Mouse (Mus musculus): ENCODE measurements around the gene Crocc. TPM values are rescaled to one million over a fixed set of nuclear protein-coding genes. Genes with fewer than 3 reads are reported as not detected.
A peak's percentile ranks its signal among the peaks of the same experiment; 100 is the strongest.

Crocc gene
- 10 to 100 TPM; 54.5 to 67.0 TPM for total RNA-seq (2021)
- long read RNA-seq, full-length matches to known transcripts, result 8 of 44 reads
- long read RNA-seq, partial matches to known transcripts, result 17 of 44 reads
- long read RNA-seq, other reads (novel, unspliced or antisense), result 19 of 44 reads

DNA sequence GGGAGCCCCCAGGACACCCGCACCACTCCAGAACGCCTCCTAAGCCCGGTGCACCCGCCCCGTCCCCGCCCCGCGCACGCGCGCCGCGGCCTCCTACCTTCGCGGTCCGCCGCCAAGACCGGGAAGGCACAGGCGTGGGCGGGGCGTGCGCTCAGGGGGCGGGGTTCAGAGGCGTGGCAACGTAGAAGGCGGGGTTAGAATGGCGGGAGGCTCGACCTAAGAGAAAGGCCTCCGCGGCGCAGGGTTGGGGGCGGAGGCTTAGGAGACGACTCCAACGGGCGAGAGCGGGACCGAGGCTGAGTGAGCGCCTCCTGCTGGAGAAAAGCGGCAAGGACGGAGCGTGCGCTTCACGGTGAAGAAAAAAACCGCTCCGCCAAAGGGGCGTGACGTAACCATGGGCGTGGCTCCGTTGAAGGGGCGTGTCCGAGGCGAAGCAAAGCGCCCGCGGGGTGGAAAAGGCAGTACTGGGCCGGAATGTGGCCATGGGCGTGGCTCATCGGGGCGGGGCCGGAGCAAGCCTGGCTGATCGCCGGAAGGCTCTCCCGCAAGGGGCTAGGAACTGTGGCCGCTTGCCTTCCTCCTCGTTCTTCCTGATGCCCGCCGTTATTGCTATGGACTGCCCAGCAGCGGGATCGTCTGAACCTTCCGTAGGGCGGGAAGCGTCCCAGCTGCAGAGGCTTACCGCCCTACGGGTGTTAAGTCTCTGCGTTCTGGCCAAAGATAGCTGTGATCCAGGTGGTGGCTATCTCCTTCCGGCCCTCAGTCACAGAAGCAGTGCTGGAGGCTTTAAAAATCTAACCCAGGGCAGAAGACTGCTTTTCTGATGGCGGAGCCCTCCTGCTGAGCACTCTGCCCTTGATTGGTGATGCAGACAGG is at the start of gene Crocc:
Gene Crocc, minus strand, starts transcription at position 125 of the 876 bp plus-strand sequence.
- DNase-seq (ENCODE audit: low spot score in 2 of 2), result peak; percentile 98 to 99

DNA sequence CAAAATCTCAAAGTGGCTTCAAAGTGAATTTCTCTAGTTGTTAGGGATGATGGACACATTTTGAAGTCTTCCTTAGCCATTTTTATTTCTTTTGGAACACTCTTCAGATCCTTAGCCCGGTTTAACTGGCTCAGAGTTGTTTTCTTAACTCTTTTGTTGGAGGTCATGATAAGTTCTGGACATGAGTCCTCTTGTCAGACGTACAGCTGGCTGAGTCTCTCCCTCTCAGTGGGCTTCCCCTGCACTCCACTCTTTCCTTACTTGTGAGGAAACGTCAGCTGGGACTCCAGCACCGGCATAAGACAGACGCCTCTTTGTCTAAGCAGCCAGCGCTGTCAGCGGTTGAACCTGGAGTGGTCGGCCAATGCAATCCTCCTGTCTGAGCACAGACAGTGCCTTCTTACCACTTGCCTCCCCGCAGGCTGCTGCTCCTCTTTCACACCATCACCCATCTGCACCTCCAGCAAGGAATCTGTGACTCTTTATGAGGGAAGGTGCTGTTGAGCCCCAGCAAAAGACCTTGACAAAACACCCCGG is 47.9 kb upstream of the Crocc start:
- DNase-seq (ENCODE audit: low spot score in 2 of 2), result no peak

DNA sequence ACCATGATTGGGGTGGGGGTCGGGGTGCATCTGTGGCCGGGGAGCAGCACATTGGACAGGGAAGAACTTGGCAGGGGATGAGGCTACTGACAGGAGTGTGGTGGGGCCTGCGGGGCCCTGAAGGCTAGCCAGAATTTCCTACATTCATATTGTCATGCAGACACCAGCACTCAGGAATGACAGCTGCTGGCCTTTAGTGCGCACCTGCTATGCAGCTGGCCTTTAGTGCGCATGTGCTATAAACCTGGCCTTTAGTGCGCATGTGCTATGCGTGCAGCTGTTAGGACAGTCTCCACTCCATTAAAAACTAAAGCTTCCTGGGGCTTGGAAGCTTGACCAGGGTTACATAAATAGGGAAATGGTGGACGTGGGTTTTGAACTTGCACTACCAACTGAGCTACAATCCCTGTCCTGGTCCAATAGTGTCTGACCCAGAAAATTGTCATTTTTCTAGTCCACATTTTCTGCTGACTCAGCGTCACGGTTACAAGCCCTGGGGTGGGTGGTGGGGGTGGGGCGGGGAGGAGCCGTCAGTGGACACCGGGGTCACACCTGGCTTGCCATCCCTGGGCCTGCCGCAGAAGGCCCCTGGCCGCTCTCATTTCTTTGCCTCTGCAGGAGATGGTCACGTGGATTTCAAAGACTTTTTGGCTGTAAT is 46.3 kb upstream of the Crocc start:
- DNase-seq (ENCODE audit: low spot score in 2 of 2), result no peak

DNA sequence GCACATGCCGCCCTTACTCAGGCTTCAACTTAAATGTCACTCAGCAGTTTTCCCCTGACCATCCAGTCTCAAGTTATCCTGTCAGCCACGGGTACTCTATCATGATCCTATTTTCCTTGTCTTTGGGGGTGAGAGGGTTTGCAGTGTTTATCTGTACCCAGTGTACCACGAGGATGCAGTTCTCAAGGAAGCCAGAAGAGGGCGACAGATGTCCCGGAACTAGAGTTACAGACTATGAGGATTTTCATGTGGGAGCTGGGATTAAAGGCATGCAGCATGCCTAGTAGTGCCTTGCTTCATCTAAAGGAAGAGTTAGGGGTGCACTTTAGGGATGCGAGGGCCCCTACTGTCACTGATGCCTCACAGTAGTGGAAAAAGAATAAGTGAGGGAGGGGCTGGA is 41.5 kb upstream of the Crocc start:
- no peak for DNase-seq (ENCODE audit: low spot score in 2 of 2)

DNA sequence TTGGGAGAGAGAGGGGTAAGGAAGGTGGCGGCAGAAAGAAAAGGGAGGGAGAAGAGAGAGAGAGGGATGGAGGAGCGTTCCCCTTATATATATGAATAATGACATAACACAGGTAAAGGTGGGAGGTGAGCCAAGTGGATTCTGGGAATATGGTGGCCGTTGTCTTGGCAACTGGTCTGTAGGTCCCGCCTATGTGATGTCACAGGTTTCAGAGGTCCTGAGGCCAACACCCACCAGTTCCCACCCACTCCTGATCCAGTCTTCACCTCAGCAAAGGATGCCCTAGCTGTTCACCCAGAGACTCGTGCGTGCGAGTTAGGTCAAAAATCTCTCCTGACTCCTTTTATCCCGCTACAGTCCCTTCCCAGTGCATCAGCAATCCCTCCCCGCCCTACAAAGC is 40.9 kb upstream of the Crocc start:
- DNase-seq (ENCODE audit: low spot score in 2 of 2), result no peak

DNA sequence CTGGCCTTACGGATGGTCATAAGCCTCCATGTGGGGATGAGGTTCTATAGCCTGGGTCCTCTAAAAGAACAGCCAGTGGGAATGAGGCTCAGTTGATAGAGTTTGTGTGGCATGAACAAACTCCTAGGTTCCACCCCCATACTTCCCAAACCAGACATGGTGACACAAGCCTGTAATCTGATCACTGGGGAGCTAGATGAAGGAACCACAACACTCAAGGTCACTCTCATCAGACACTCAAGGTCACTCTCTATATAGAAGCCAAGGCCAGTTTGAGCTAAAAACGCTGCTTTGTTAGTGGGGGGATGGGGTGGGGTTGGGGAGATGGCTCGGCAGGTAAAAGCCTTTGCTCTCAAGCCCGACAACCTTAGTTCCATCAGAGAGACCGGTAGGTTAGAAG is 39.6 kb upstream of the Crocc start:
- no peak for DNase-seq (ENCODE audit: low spot score in 2 of 2)

DNA sequence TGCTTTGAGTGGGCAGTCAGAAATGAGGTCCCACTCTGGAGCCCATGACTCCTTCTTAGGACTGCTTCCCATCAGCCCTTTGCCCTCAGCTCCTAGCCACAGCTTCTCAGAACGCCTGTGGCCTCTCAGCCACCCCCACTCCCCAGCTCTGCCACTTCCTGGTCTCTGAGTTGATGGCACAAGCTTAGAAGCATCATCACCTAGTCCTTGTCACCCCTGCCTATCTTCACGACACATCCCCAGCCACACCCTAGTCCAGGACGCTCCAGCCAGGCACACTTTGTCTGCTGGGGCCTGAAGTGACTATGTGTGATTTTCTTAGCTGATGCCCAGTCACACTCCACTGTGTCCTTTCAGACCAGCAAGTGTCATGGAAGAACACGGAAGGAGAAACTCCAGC is 38.6 kb upstream of the Crocc start:
- DNase-seq (ENCODE audit: low spot score in 2 of 2), result no peak

DNA sequence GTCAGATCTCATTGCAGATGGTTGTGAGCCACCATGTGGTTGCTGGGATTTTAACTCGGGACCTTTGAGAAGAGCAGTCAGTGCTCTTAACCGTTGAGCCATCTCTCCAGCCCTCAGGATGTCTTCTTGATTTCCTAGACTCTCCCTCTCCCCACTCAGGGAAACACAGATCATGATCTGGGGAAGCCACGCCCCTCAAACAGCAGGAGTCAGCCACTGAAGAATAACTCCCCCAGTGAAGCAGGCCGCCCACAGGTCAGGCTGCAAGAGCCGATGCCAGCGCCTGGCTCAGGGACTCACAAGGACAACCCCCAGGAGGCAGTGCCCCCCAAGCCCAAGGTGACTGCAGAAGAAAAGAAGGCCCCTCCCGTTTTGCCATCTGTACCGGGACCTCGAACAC is 36.4 kb upstream of the Crocc start:
- no peak for DNase-seq (ENCODE audit: low spot score in 2 of 2)

DNA sequence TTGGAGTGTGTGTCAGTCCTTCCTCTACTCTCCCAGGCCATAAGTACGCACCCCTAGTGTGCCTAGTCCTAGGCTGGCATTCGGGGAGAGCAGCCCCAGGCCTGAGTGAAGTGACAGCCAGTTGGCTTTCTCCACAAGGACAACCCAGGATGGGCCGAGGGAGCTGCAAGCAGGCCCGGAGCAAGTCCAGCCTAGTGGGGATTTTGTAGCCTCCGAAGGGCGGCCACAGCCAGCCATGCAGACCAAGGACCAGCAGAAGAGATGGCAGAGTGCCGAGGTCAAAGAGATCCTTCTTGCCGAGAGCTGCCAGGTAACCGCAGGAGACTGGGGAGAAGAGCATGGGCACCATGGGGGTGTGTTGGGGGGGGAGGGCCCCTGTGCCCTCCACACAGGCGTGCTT is 34.7 kb upstream of the Crocc start:
- no peak for DNase-seq (ENCODE audit: low spot score in 2 of 2)

DNA sequence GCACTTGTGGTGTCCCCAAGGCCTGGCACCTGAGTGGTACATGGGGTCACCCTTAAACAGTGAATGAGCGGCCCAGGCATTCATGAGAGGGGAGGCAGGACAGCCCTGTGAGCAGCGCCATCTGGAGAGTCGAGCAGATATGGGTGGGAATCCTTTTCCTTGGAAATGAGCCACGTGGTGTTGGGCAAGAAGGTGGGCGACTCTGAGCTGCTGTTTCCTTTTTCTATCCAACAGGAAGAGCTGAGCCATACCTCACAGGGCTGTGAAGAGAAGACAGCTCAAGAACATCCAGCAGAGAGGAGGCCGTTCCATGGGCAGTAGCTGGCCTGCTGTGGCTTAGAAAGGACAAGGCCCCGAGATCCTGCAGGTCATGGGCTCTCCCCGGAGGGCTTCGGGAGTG is 28.4 kb upstream of the Crocc start:
- DNase-seq (ENCODE audit: low spot score in 2 of 2), result peak; percentile 50 to 57

DNA sequence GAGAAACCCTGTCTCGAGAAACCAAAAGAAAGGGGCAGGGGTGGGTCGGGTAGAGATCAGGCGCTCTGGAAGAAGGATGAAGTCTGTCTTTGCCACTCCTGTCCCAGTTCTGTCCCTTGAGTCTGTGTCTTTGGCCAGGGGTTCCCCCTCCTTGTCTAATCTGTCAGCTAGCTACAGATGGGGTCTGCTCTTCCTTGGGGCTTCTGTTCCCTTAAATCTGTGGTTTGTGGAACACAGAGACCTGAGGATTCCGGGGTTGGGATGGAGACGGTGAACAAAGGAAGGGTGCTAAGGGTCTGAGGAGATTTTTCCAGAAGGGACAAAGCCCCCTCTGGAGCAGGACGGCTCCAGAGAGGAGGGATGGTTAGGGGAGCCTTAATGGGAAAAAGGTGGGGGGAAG is 27.7 kb upstream of the Crocc start, which contains the start of gene Spata21:
Gene Spata21, plus strand, starts transcription at position 301 of the 400 bp plus-strand sequence.
- DNase-seq (ENCODE audit: low spot score in 2 of 2), result no peak

DNA sequence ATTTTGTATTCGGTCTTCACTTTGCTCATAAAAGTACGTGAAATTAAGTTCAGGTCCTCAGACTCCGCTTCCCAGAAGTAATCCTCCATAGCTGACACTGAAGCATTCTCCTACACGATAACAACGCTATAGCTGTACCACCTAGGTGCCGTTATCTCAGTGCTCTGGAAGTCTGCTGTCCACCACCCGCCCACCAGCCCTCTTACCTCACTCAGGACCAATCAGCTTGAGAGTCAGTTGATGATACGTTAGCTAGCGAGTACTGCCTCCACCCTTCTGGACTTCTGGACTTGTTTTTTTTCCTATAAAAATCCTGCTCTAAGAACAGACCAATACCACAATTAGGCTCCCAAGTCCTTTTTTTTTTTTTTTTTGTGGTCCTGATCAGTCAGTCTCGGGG is 26.5 kb upstream of the Crocc start:
- DNase-seq (ENCODE audit: low spot score in 2 of 2), result no peak

DNA sequence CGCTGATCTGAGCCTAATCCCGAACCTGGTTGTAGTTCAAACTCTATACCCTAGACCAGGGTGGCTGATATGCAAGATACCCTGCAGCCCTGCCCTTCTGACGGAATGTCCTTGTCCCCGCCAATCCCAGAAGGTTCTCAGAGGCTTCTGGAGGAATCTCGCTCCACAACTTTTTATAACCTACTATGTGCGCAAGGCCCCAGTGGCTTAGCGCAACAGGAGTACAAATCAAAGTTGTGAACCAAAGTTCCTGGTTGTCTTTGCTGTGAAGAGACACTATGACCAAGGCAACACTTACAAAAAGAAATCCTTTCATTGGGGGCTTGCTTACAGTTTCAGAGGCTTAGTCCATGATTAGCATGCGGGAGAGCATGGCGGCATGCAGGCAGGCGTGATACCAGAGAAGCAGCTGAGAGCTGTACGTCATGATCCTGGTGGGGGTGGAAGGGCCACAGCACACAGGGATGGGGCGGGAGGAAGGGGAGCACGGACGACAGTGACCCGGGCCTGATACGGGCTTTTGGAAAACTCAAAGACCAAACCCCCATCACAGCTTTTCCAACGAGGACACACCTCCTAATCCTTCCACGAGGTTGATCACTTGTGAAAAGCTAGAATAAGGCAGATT is 18.3 kb upstream of the Crocc start:
- DNase-seq (ENCODE audit: low spot score in 2 of 2), result no peak

DNA sequence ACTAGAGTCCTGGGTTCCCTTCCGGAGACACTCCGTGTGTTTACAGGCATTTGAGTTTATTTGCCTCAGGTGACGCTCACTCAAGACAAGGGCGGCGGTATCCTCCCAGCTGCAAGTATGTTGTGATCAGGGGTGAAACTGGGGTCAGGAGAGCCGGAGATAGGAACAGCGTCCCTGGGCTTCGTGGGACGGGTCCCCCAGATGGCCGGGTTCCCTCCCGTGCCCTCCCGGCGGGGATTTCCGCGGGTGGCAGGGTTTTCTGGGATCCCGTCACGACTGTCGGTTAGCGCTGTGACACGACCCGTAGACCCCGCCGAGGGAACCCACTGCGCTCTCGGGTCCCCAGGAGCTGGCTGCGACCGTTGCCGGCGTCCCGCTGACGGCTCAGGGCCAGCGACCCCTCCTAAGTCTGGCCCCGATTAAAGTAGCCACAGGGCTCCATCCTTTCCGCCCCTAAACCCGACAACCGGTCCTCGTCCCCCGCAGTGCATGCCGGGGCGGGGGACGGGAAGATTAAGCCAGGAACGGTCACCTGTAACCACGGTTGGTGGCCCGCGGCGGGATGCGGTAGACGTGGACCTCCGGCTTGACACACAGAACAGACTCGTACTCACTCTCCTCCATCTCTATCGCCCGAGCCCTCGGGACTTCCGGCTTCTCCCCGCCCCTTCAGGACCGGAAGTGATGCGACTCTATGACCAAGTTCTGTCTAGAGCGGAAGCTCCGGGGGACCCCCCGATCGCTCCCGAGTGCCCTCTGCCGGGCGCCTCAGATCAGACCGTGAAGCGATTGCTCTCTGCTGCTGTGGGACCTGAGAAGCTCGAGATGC is 17.5 kb upstream of the Crocc start, which contains the start of gene Necap2:
Gene Necap2, minus strand, starts transcription at position 677 of the 829 bp plus-strand sequence.
- peak; percentile 92 to 95 for DNase-seq (ENCODE audit: low spot score in 2 of 2)

DNA sequence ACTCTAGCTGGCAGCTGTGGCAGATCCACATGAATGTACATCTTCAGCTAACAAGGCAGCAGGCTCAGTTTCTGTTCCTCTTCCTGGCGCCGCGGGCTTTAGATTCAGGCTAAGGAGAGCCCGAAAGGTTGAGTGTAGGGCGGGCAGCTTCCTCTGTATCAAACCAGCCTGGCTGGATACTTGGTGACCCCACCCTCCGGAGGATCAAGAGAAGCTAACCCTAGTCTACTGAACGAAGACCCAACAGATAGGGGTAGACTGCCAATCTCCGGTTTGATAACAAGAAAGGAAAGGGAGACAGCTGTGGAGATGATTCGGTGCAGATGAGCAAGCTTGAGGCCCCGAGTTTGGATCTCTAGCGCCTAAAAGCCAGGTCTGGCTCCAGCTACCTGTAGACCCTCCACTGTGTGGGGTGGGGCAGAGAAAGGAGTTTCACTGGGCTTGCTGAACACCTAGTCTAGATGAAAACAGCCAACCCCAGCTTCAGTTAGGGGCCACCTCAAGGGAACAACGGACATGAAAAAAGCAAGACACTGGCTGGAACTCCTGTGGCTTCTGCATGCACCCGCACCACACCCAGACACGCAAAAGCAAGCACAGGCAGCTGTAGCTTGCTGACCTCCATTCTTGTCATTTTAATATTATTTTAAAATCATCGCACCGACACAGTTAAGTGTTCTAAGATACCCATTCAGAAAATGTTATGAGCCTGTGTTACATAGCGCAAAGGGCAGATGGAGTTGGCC is 16.6 kb upstream of the Crocc start:
- DNase-seq (ENCODE audit: low spot score in 2 of 2), result no peak

DNA sequence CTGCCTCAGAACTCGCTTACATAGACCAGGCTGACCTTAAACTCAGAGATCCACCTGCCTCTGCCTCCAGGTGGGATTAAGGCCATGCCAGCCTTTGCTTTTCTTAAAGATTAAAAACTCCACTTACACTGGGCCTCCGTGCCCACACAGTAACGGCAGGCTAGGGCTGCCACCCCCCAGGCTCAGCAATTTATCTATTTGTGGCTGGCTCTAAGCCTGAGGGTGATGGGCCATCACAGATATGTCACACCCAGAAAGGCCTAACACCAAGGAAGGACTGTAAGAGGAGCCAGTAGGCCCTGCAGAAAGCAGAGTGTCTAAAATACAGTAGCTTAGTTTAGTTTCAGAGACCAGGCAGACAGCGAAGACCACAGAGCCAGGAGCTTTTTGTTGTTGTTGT is 13.8 kb upstream of the Crocc start:
- no peak for DNase-seq (ENCODE audit: low spot score in 2 of 2)

DNA sequence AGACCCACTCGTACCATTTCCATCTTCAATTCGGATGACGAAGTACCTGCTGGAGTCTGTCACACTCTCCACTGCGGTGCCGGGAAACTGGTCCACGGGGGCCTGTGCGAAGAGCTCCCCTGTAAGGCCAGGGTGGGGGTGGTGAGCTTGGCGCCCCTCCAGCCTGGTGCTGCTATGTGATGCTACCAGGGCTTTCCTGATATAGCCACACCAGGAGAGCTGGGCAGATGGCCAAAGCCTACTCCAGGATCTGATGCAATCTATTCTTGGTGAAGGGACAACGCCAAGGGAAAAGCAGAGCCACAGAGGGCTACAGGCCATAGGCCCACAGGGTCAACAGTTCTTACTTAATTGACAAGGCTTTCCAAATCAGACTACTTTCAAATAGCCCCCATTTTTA is 13.3 kb upstream of the Crocc start:
- peak in 1 of 2 experiments; percentile 74 for DNase-seq (ENCODE audit: low spot score in 2 of 2)

DNA sequence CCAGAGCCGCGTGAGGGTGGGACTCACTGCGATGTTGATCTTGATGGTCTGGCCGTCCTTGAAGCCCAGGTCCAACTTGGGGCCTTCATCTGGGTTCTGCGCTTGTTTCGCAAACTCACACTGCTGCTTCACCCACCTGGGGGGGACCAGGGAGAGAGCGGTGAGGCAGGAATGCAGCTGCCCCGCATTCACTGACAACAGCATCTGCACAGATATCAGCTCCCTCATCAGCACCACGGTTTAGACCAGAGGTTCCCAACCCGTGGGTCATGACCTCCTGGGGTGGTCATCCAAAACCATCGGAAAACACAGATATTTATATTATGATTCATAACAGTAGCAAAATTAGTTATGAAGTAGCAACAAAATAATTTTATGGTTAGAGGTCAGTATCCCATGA is 12.2 kb upstream of the Crocc start:
- no peak for DNase-seq (ENCODE audit: low spot score in 2 of 2)

DNA sequence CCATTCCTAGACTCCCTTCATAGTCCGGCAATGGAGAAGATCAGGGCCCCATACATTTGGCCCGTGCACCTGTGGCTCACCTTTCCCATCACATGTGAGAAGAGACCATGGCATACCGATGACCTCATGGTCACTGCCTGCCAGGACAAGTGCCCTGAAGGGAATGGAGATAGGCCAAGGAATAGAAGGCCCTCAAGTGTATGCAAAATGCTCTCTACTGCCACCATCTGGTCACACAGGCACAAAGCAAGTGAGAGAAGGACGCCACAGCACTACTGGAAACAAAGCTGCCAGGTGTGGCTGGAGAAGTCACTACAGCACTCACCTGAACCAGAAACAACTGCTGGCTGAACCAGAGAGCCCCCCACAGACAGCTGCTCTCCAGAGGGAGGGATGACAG is 9.4 kb upstream of the Crocc start:
- no peak for DNase-seq (ENCODE audit: low spot score in 2 of 2)

DNA sequence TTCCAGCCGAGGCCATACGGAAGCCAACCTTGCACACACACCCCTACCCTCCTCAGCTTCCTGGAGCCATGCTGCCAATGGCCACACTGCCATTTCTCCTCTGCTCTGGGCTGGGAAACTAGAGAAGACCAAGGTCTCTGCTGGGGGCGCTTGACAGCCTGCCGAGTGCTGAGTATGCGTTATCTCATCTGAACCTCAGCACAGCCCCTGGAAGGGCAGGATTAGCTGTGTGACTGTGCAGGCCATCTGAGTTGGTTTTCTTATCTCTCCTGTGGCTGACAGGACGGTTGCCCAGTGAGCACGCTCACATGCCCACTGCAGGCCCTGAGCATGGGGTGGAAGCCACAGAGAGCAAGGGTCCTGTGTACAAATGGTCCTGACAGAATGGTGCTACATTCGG is 8.3 kb upstream of the Crocc start:
- DNase-seq (ENCODE audit: low spot score in 2 of 2), result no peak
